Mouse (Mus musculus) yolk sac, embryonic 10.5 days (tissue): Measurements from ENCODE around the gene Smok3b.

ENCODE experiments used
- DNase-seq: peaks from one replicate; pipeline ENCODE4 v3.0.0-alpha.2; 2017; ENCODE audit warnings: low spot score

The Smok3b gene

DNA sequence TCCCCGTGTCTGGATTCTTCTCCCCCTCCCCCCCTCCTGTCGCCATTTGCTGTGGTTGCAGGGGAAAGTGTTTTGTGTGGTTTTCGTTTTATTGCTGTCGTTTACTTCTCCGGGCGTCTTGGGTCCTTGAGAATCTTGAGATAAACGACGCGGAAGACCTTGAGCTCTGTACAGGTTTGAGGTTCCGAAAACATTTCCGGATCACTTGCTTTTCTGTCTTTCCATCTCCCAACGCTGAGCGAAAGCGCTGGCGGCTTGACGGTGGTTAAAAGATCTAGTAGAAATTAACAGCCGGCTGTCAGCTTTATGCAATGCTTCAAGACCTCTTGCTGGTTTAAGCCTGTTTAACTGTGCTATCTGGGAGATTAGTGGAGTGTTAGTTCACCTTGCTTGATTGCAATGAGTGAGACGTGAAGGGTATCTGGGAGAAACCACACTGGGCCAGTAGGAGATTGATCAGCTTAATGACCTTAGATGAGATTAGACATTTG lies 64.2 kb downstream of the Smok3b start:
- DNase-seq: no peak

DNA sequence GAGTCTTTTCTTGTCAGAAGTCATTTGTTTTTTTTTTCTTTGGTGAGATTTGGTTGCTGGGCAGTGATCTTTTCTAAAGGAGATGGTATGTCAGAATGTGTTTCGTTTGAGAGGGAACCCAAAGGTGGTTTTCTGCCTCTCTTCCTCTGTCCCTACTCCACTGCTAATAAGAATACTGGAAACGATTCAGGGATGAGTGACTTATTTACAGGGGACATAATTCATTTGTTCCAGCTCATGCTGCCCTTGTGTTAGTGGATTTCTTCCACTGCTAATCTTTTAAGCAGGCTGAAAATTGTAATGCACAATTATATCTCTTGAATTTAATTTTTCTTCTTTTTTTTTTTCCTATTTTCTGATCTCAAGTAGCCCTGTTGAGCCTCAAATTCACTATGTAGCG lies 65.6 kb downstream of the Smok3b start:
- no peak for DNase-seq

DNA sequence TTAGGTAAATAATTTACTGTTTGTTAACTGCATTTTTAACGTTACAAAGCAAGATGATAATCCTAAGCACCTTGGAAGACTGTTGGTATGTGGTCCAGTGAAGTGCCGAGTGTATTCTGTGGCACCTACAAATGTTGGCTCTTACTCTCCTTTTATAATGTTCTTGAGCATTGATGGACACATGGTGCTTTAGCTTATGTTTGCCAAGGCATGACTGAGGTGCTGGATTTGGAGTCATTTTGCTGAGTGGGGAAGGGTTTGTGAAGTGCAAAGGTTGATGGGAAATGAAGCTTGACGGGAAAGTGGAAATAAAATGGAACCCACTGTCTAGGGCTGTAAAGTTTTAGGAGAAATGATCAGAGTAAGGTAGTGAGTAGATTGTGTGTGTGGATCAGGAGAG lies 67.1 kb downstream of the Smok3b start:
- no peak for DNase-seq

DNA sequence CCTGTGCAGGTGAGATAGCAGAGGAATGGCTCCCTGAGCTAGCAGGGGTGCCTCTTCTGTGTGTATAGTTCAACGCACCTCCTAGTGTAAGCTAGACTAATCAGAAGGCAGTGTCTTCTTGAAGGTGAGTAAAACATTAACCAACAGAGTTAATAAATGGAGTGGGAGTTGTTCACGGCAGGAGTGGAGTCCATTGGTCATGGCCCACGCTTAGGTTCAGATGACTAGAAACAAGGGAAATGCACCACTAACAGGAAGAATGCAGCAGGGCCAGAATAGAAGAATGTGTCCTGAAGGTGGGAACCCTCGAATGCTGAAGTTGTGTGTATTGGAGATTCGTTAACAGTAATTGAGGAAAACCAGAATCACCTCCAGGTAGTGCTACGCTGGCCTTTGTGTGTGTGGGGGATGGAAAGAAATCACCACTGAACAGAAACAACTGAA lies 67.9 kb downstream of the Smok3b start:
- DNase-seq: peak; percentile 40

DNA sequence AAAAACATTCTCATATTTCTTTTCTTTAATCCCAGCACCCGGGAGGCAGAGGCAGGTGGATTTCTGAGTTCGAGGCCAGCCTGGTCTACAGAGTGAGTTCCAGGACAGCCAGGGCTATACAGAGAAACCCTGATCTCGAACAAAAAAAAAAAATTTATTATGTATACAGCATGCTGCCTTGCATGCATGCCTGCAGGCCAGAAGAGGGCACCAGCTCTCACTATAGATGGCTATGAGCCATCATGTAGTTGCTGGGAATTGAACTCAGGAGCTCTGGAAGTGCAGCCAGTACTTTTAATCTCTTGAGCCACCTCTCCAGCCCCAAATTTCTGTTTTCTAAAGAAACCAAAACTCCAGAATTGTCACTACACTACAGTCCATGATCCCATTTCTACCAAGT lies 69.0 kb downstream of the Smok3b start:
- DNase-seq: no peak

DNA sequence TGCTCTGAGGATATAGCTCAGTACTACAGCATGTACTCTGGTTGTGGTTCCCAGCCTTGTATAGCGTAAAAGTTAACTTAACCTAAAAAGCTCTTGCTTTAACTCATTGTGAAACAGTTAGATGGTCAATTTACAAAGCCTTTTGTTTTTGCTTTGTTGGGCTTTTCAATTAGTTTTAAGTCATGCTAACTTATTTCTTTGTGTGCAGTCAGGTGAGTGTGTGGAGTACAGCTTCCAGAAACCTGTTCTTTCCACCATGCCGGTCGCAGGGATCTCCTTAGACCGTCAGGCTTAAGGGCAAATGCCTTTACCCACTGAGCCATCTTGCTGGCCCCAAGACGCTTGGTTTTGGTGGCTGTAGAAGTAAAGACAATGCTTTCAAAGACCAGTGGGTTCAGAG lies 69.5 kb downstream of the Smok3b start:
- DNase-seq: no peak

DNA sequence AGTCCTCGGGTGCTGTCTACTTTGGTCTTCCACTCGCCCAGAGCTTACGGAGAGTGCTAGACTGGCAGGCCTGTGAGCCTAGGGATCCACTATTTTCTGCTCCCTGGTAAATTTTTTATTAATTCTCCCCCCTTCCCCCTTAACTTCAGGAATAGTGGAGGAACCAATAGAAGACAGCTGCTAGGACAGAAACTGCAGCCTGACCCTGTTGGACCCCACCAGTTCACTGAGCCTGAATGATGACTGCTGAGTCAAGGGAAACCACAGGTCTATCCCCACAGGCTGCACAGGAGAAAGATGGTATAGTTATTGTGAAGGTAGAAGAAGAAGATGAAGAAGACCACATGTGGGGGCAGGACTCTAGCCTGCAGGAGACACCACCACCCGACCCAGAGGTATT lies 71.5 kb downstream of the Smok3b start:
- no peak for DNase-seq

DNA sequence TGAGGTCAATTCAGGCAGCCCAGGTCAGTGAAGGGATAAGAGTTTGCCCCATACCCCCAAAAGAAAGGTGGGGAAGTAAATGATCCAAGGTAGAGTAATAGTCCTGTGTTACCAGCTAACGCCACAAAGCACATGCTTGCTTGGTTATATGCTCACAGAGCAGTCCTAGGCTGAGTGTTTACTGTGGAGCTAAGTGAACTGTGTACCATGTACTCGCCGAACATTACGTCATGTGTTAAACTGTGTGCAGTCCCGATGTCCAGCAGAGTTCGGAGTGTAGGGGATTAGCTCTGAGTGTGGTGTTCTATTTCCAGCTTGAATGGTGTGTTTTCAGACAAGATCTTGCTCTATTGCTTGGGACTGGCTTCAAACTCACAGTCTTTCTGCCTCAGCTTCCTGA lies 73.2 kb downstream of the Smok3b start:
- no peak for DNase-seq
